Mouse (Mus musculus): ENCODE data around the gene Olah. TPM values are rescaled to one million over a fixed set of nuclear protein-coding genes. Genes with fewer than 3 reads are reported as not detected.

Gene Olah
- total RNA-seq, 2 experiments from 2014 or later, result not detected

Other genes with a start within 250 kb of the Olah start
- 10 to 100 TPM in 1 of 2 experiments, 1 to 10 TPM in 1; 9.1 to 10.7 TPM for gene Nmt2, start 113.0 kb downstream of the Olah start, total RNA-seq (2021)
- 1 to 10 TPM; 3.7 to 7.4 TPM for gene Rpp38, start 64.6 kb downstream of the Olah start, total RNA-seq (2021)
- 1 to 10 TPM in 1 of 2 experiments, not detected in 1; 1.2 TPM for gene Acbd7, start 61.0 kb downstream of the Olah start, total RNA-seq (2021)
- gene Meig1, start 25.4 kb upstream of the Olah start, total RNA-seq (2021), result 1 to 10 TPM; 2.4 to 2.7 TPM
- 1 to 10 TPM; 3.3 to 5.3 TPM for gene Dclre1c, start 26.9 kb upstream of the Olah start, total RNA-seq (2021)
- under 1 TPM; 0.60 to 0.78 TPM for gene Suv39h2, start 77.8 kb upstream of the Olah start, total RNA-seq (2021)
- gene Gm45902, start 115.6 kb upstream of the Olah start, total RNA-seq (2021), result 1 to 10 TPM in 1 of 2 experiments, under 1 TPM in 1; 0.87 to 1.3 TPM
- gene Hspa14, start 115.6 kb upstream of the Olah start, total RNA-seq (2021), result 10 to 100 TPM; 22.9 to 24.8 TPM
- gene Cdnf, start 115.8 kb upstream of the Olah start, total RNA-seq (2021), result 10 to 100 TPM; 27.6 to 28.1 TPM
- gene Fam107b, start 173.3 kb upstream of the Olah start, total RNA-seq (2021), result 1 to 10 TPM; 6.7 to 7.5 TPM